Mouse (Mus musculus) heart, embryonic 11.5 days (tissue): Measurements from ENCODE around the gene Bbs10. TPM values are rescaled to one million over a fixed set of nuclear protein-coding genes. Genes with fewer than 3 reads are reported as not detected.

Experiments used
- ATAC-seq: fragments of 200-750 bp; cut with Nextera tagmentation; replicated peaks from 2 replicates; pipeline ENCODE4 v1.8.0; 2017; ENCODE audit warnings: moderate library complexity; ENCODE audit not compliant: insufficient number of reproducible peaks, low FRiP score, low TSS enrichment
- H3K27ac ChIP-seq: fragments of 300-500 bp; sonication (generic); 2 replicates; pipeline ENCODE4 v1.5.1; 2014; ENCODE audit warnings: mild to moderate bottlenecking, low read depth, low read length
- H3K27me3 ChIP-seq: fragments of 300-500 bp; sonication (generic); 2 replicates; pipeline ENCODE4 v1.6.1; 2014; ENCODE audit warnings: mild to moderate bottlenecking, low read length, mixed read lengths; ENCODE audit not compliant: control insufficient read depth, insufficient read depth
- H3K36me3 ChIP-seq: fragments of 300-500 bp; sonication (generic); 2 replicates; pipeline ENCODE4 v1.6.1; 2014; ENCODE audit warnings: mild to moderate bottlenecking, low read length, moderate library complexity, mixed read lengths; ENCODE audit not compliant: control insufficient read depth, insufficient read depth
- H3K4me1 ChIP-seq: fragments of 300-500 bp; sonication (generic); 2 replicates; pipeline ENCODE4 v1.6.1; 2014; ENCODE audit warnings: low read length; ENCODE audit not compliant: control insufficient read depth, insufficient read depth
- H3K4me2 ChIP-seq: fragments of 300-500 bp; sonication (generic); 2 replicates; pipeline ENCODE4 v1.6.1; 2014; ENCODE audit warnings: mild to moderate bottlenecking, moderate library complexity
- H3K4me3 ChIP-seq: fragments of 300-500 bp; sonication (generic); 2 replicates; pipeline ENCODE4 v1.5.1; 2014; ENCODE audit warnings: low read depth, low read length
- H3K9ac ChIP-seq: fragments of 300-500 bp; sonication (generic); 2 replicates; pipeline ENCODE4 v1.6.1; 2014; ENCODE audit warnings: mild to moderate bottlenecking, low read depth, low read length, moderate library complexity
- H3K9me3 ChIP-seq: fragments of 300-500 bp; sonication (generic); replicated peaks from 2 replicates; pipeline ENCODE4 v1.6.1; 2016; ENCODE audit warnings: low read length; ENCODE audit not compliant: control insufficient read depth
- WGBS: fragments of 180-500 bp; shearing (Covaris S2); extraction: QIAGEN DNeasy Blood & Tissue Kit; methylation state at CpG from one replicate; pipeline ENCODE4 v1.1.7; 2014; ENCODE audit not compliant: insufficient replicate concordance; 5-methylcytosine and 5-hydroxymethylcytosine counted together
- polyA plus RNA-seq: library from polyadenylated mRNA; unstranded; fragments of >200 nt; fragmentation: Nextera tagmentation; extraction: Ambion mirVana; gene quantifications from 2 replicates; pipeline ENCODE4 v1.2.1, GENCODE M21; 2014

Gene Bbs10
- polyA plus RNA-seq, 1 experiment from 2014 or later: 4.1 TPM

GRCm38 (mm10) chr10:111335517-111336352, 37.3 kb downstream of the Bbs10 start:
- H3K4me3 ChIP-seq: peak overlapping the region; percentile 32
- WGBS: 17% methylated on average over 29 of the region's 29 CpGs
- peak overlapping the region; percentile 65 for H3K4me2 ChIP-seq
- no peak for ATAC-seq
- no peaks in the 10 kb centered on the region for H3K9me3 ChIP-seq
- H3K27ac ChIP-seq: no peak overlapping the region
- H3K4me1 ChIP-seq: no peaks in the 10 kb centered on the region; the same call in none of the 2 replicates
- H3K27me3 ChIP-seq: no peaks in the 10 kb centered on the region
- no peaks in the 10 kb centered on the region for H3K36me3 ChIP-seq
- 0 out of 2 replicates have a peak overlapping the region, but pooled peaks have one; percentile 34 for H3K9ac ChIP-seq

- H3K9me3 ChIP-seq: no peaks in the 10 kb centered on the region
- H3K36me3 ChIP-seq: no peaks in the 10 kb centered on the region
- H3K4me1 ChIP-seq: no peaks in the 10 kb centered on the region; the same call in none of the 2 replicates
- peak overlapping the region; percentile 65 for H3K4me2 ChIP-seq
- H3K27me3 ChIP-seq: no peaks in the 10 kb centered on the region
- no peak overlapping the region for H3K27ac ChIP-seq
- 10% methylated on average over 10 of the region's 10 CpGs for WGBS
- no peak for ATAC-seq
- H3K4me3 ChIP-seq: peak overlapping the region; percentile 32
- H3K9ac ChIP-seq: no peak overlapping the region
These were observed 37.9 kb downstream of the Bbs10 start for GRCm38 (mm10) chr10:111336353-111336713.

- H3K9ac ChIP-seq: no peak overlapping the region
- no peaks in the 10 kb centered on the region; the same call in none of the 2 replicates for H3K4me1 ChIP-seq
- H3K36me3 ChIP-seq: no peaks in the 10 kb centered on the region
- H3K4me2 ChIP-seq: no peak overlapping the region
- no peak for ATAC-seq
- WGBS: 69% methylated on average over 11 of the region's 11 CpGs
- H3K27me3 ChIP-seq: no peaks in the 10 kb centered on the region
- no peak overlapping the region for H3K4me3 ChIP-seq
- no peaks in the 10 kb centered on the region for H3K9me3 ChIP-seq
- no peak overlapping the region for H3K27ac ChIP-seq
These were observed 40.8 kb downstream of the Bbs10 start for GRCm38 (mm10) chr10:111339296-111339695.

GRCm38 (mm10) chr10:111341761-111342160, 43.3 kb downstream of the Bbs10 start:
- WGBS: 68% methylated on average over 7 of the region's 7 CpGs

GRCm38 (mm10) chr10:111343555-111343954, 45.1 kb downstream of the Bbs10 start:
- Histone ChIP-seq H3K4me3 (no peak overlapping the region), H3K27ac (no peak overlapping the region), H3K4me2 (no peak overlapping the region), H3K9ac (no peak overlapping the region), H3K36me3 (no peaks in the 10 kb centered on the region), H3K4me1 (no peaks in the 10 kb centered on the region), H3K9me3 (no peaks in the 10 kb centered on the region), H3K27me3 (no peaks in the 10 kb centered on the region)
- ATAC-seq: no peak
- 84% methylated on average over 5 of the region's 5 CpGs for WGBS

More at GRCm38 (mm10) chr10:111341761-111342160, 43.3 kb downstream of the Bbs10 start:
- H3K27me3 ChIP-seq: no peaks in the 10 kb centered on the region
- H3K27ac ChIP-seq: no peak overlapping the region
- no peaks in the 10 kb centered on the region for H3K36me3 ChIP-seq
- H3K4me1 ChIP-seq: no peaks in the 10 kb centered on the region
- H3K9me3 ChIP-seq: no peaks in the 10 kb centered on the region
- no peak overlapping the region for H3K4me2 ChIP-seq
- no peak for ATAC-seq
- H3K4me3 ChIP-seq: no peak overlapping the region
- H3K9ac ChIP-seq: no peak overlapping the region

GRCm38 (mm10) chr10:111348263-111348662, 49.8 kb downstream of the Bbs10 start:
- no peaks in the 10 kb centered on the region for H3K9me3 ChIP-seq
- H3K27me3 ChIP-seq: no peaks in the 10 kb centered on the region
- no peak overlapping the region for H3K4me2 ChIP-seq
- WGBS: 58% methylated on average over 2 of the region's 2 CpGs
- H3K4me1 ChIP-seq: no peaks in the 10 kb centered on the region
- no peak for ATAC-seq
- no peak overlapping the region for H3K9ac ChIP-seq
- no peak overlapping the region for H3K4me3 ChIP-seq
- no peaks in the 10 kb centered on the region for H3K36me3 ChIP-seq
- no peak overlapping the region for H3K27ac ChIP-seq

Other genes starting within 250 kb of the Bbs10 start
- 20.5 and 21.1 TPM in 2 replicates for gene Osbpl8, start 133.9 kb upstream of the Bbs10 start, polyA plus RNA-seq
- gene Nap1l1, start 174.5 kb downstream of the Bbs10 start, polyA plus RNA-seq: 202 and 207 TPM in 2 replicates
- gene Phlda1, start 207.6 kb downstream of the Bbs10 start, polyA plus RNA-seq: 20.9 and 22.2 TPM in 2 replicates